Mouse (Mus musculus): ENCODE measurements at regions not wholly inside any gene's neighbourhood (a gene's known extent, or its start where the extent isn't known, plus 50 kb on each side); places are given as distances from the start of the nearest gene placed in this dataset.

DNA sequence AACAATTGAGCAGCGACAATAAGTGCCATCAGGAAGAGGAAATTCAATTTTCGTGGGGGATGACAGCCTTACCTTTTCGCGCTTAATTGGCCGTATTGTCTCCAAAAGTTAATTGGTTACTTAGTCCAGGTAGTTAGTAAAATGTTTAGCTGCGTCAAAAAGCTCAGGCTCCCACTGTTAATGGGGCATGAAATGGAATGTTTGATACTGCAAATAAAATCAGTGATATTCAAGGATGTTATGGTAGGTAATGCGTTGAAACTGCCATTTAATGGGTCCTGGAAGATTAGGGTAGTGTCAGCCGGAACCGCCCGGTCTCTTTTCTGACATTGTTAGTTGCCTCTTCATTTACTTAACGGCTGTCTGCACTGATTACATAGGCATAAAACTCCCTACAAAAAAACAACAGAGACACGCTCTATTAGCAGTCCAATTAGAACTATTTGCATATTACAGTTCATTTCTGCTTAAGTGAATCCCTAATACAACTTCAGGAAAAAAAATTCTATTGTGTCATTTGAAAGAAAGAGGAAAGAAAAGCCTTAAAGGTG, 161.0 kb downstream of the Gm10295 start:
- no peak for TF ChIP-seq CTCF (IDR thresholded peaks at IDR 0.05; ENCODE audit: insufficient read depth, low read depth, low read length)
- TF ChIP-seq POLR2A (IDR thresholded peaks at IDR 0.05; ENCODE audit: insufficient read depth, low read depth, low read length), result no peak
